Mouse (Mus musculus): Measurements from ENCODE around the gene Hcn4. TPM values are rescaled to one million over a fixed set of nuclear protein-coding genes. Genes with fewer than 3 reads are reported as not detected.
A peak's percentile ranks its signal among the peaks of the same experiment; 100 is the strongest.

The Hcn4 gene
- total and polyA plus RNA-seq, 2 experiments from 2014 or later: 0.61 to 7.4 TPM

DNA sequence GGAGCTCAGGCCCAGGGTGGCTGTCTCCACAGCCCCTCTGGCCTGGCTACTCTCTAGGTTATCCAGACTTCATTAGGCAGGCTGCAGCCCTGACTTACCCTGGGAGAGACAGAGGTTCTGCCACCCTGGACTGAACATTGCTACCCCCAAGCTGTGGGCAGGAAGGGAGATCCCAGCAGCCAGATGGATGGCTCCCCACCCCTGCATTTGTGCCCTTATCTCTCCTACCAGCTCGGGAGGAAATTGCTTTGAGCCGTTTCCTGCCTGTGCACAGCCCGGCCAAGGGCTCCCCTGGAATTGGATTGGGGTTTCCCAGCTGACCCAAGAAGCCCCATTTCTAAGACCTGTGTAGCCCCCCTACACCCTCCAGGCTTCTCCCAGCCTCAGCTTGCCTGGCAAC is 23.8 kb downstream of the Hcn4 start:
- no peak overlapping the region for H3K9ac ChIP-seq (replicated peaks; ENCODE audit: low read depth, low read length)
- TF ChIP-seq CTCF (IDR thresholded peaks at IDR 0.05; ENCODE audit: low read depth) (no peak), EP300 (IDR thresholded peaks at IDR 0.05; ENCODE audit: low read depth) (no peak)

DNA sequence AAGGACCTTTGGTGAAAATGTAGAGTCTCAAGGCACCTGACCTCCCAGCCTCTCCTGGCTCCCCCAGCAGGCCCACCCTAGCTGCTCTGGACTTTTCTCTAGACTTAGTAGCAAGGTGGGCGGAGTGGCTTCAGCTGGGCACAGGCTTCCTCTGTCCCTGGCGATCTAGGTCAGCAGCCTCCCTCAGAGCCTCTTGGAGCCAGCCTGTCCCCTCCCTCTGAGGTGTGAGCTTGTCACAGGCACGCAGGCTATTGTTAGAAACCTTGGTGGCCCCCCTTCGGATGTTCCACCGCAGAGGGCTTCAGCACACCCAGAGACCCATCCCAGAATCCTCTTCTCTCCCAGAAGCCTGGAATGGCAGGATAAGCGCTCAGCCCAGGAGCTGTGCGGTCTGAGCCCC is 24.5 kb downstream of the Hcn4 start:
- peak; percentile 92 for ATAC-seq (ENCODE audit: insufficient read depth, low read depth)
- WGBS: 27% methylated on average over 7 of the region's 7 CpGs
- H3K27me3 ChIP-seq (ENCODE audit: control insufficient read depth, insufficient read depth, low read length): no peaks in the 10 kb centered on the region
- 0 out of 2 replicates have a peak overlapping the region, but pooled peaks have one; percentile 10 for H3K27ac ChIP-seq (ENCODE audit: low read depth)
- peak overlapping the region; percentile 21; the same call in 1 of the 2 replicates for H3K4me2 ChIP-seq (ENCODE audit: low read depth, low read length)
- H3K4me3 ChIP-seq (ENCODE audit: low read depth, low read length): no peak overlapping the region
- peaks cover 16% of the 10 kb centered on the region for H3K4me1 ChIP-seq (ENCODE audit: control insufficient read depth, insufficient read depth)
- H3K9me3 ChIP-seq (replicated peaks; ENCODE audit: control insufficient read depth, low read length): no peaks in the 10 kb centered on the region
- peak; percentile 73 for DNase-seq (ENCODE audit: low spot score)
- no peak overlapping the region for H3K9ac ChIP-seq (replicated peaks; ENCODE audit: low read depth, low read length)
- TF ChIP-seq EP300 (IDR thresholded peaks at IDR 0.05; ENCODE audit: low read depth) (no peak), CTCF (IDR thresholded peaks at IDR 0.05; ENCODE audit: low read depth) (no peak)
- no peaks in the 10 kb centered on the region for H3K36me3 ChIP-seq (replicated peaks; ENCODE audit: control insufficient read depth, insufficient read depth, low read length)

More for the DNA sequence above, 23.8 kb downstream of the Hcn4 start:
- no peak overlapping the region for H3K4me2 ChIP-seq (ENCODE audit: low read depth, low read length)
- peaks cover 23% of the 10 kb centered on the region for H3K4me1 ChIP-seq (ENCODE audit: control insufficient read depth, insufficient read depth)
- no peaks in the 10 kb centered on the region for H3K27me3 ChIP-seq (ENCODE audit: control insufficient read depth, insufficient read depth, low read length)
- no peaks in the 10 kb centered on the region for H3K9me3 ChIP-seq (replicated peaks; ENCODE audit: control insufficient read depth, low read length)
- no peak overlapping the region for H3K4me3 ChIP-seq (ENCODE audit: low read depth, low read length)
- H3K27ac ChIP-seq (ENCODE audit: low read depth): 0 out of 2 replicates have a peak overlapping the region, but pooled peaks have one; percentile 10
- no peak for DNase-seq (ENCODE audit: low spot score)
- no peaks in the 10 kb centered on the region for H3K36me3 ChIP-seq (replicated peaks; ENCODE audit: control insufficient read depth, insufficient read depth, low read length)
- no peak for ATAC-seq (ENCODE audit: insufficient read depth, low read depth)
- 2% methylated on average over 3 of the region's 3 CpGs for WGBS

DNA sequence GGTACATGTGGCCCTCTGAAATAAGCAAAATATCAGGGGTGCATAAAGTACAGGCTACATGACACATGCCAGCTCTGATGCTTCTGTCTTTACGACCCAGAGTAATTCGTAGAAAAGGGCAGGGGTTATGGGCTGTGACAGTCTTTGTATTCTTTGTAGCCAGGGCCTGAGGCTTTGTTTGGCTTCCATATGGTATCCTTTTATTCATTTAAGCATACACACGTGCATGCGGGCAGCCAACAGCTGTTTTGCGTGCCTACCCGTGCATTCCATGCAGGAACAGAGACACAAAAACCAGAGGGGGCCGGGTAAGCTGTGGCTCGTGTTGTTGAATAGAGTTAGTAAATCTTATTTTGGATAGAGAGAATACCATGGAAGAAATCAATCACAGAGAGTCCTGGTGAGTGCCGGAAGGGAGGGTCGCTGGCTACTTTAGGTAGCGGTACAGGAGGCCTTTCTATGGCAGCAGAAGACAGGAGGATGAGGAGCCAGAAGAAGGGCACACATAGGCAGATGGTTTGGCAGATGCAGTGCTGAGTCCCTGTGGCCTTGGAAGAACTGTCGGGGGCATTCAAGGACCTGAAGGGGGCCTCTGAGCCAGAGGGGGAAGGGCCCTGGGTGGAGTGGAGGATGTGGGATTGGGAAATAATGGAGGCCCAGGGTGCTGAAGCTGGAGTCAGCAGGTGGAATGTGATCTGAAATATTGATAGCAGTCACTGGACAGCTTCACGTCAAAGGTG is 26.5 kb downstream of the Hcn4 start:
- no peak overlapping the region for H3K27ac ChIP-seq (ENCODE audit: low read depth)
- no peaks in the 10 kb centered on the region for H3K27me3 ChIP-seq (ENCODE audit: control insufficient read depth, insufficient read depth, low read length)
- H3K36me3 ChIP-seq (replicated peaks; ENCODE audit: control insufficient read depth, insufficient read depth, low read length): no peaks in the 10 kb centered on the region
- no peak for ATAC-seq (ENCODE audit: insufficient read depth, low read depth)
- H3K4me3 ChIP-seq (ENCODE audit: low read depth, low read length): no peak overlapping the region
- no peaks in the 10 kb centered on the region for H3K9me3 ChIP-seq (replicated peaks; ENCODE audit: control insufficient read depth, low read length)
- no peak for TF ChIP-seq CTCF (IDR thresholded peaks at IDR 0.05; ENCODE audit: low read depth)
- no peak for TF ChIP-seq EP300 (IDR thresholded peaks at IDR 0.05; ENCODE audit: low read depth)
- peaks cover 10% of the 10 kb centered on the region for H3K4me1 ChIP-seq (ENCODE audit: control insufficient read depth, insufficient read depth)
- no peak overlapping the region for H3K4me2 ChIP-seq (ENCODE audit: low read depth, low read length)
- 75% methylated on average over 13 of the region's 13 CpGs for WGBS
- no peak overlapping the region for H3K9ac ChIP-seq (replicated peaks; ENCODE audit: low read depth, low read length)
- DNase-seq (ENCODE audit: low spot score): no peak

GRCm38 (mm10) chr9:58854931-58855330 is 31.7 kb downstream of the Hcn4 start:
- WGBS: 64% methylated on average over 3 of the region's 3 CpGs
- Histone ChIP-seq H3K36me3 (replicated peaks; ENCODE audit: control insufficient read depth, insufficient read depth, low read length) (no peaks in the 10 kb centered on the region), H3K27ac (ENCODE audit: low read depth) (no peak overlapping the region)

GRCm38 (mm10) chr9:58859080-58859635 is 35.9 kb downstream of the Hcn4 start:
- H3K4me1 ChIP-seq (ENCODE audit: control insufficient read depth, insufficient read depth): no peaks in the 10 kb centered on the region
- H3K27ac ChIP-seq (ENCODE audit: low read depth): no peak overlapping the region
- 0 out of 2 replicates have a peak, but pooled peaks cover 8% of the 10 kb centered on the region for H3K27me3 ChIP-seq (ENCODE audit: control insufficient read depth, insufficient read depth, low read length)
- WGBS: 56% methylated on average over 30 of the region's 30 CpGs
- ATAC-seq (ENCODE audit: insufficient read depth, low read depth) (no peak), DNase-seq (ENCODE audit: low spot score) (no peak)
- TF ChIP-seq CTCF (IDR thresholded peaks at IDR 0.05; ENCODE audit: low read depth): no peak
- TF ChIP-seq EP300 (IDR thresholded peaks at IDR 0.05; ENCODE audit: low read depth): no peak
- no peaks in the 10 kb centered on the region for H3K36me3 ChIP-seq (replicated peaks; ENCODE audit: control insufficient read depth, insufficient read depth, low read length)
- peak overlapping the region; percentile 18; the same call in 1 of the 2 replicates for H3K4me2 ChIP-seq (ENCODE audit: low read depth, low read length)
- H3K9me3 ChIP-seq (replicated peaks; ENCODE audit: control insufficient read depth, low read length): no peaks in the 10 kb centered on the region
- no peak overlapping the region for H3K4me3 ChIP-seq (ENCODE audit: low read depth, low read length)
- H3K9ac ChIP-seq (replicated peaks; ENCODE audit: low read depth, low read length): no peak overlapping the region

More at GRCm38 (mm10) chr9:58854931-58855330, 31.7 kb downstream of the Hcn4 start:
- H3K4me1 ChIP-seq (ENCODE audit: control insufficient read depth, insufficient read depth): no peaks in the 10 kb centered on the region
- 0 out of 2 replicates have a peak, but pooled peaks cover 6% of the 10 kb centered on the region for H3K27me3 ChIP-seq (ENCODE audit: control insufficient read depth, insufficient read depth, low read length)
- ATAC-seq (ENCODE audit: insufficient read depth, low read depth) (no peak), DNase-seq (ENCODE audit: low spot score) (no peak)
- no peak overlapping the region for H3K4me2 ChIP-seq (ENCODE audit: low read depth, low read length)
- no peak overlapping the region for H3K4me3 ChIP-seq (ENCODE audit: low read depth, low read length)
- TF ChIP-seq EP300 (IDR thresholded peaks at IDR 0.05; ENCODE audit: low read depth): no peak
- TF ChIP-seq CTCF (IDR thresholded peaks at IDR 0.05; ENCODE audit: low read depth): no peak
- no peak overlapping the region for H3K9ac ChIP-seq (replicated peaks; ENCODE audit: low read depth, low read length)
- H3K9me3 ChIP-seq (replicated peaks; ENCODE audit: control insufficient read depth, low read length): no peaks in the 10 kb centered on the region
